Mouse (Mus musculus) liver, postnatal 0 days (tissue): Measurements from ENCODE around the gene Fbxo47. TPM values are rescaled to one million over a fixed set of nuclear protein-coding genes. Genes with fewer than 3 reads are reported as not detected.

ENCODE experiments used
- ATAC-seq: fragments of 200-750 bp; cut with Nextera tagmentation; 2 replicates; pipeline ENCODE4 v1.8.0; 2017; ENCODE audit warnings: mild to moderate bottlenecking, moderate library complexity
- DNase-seq: peaks from one replicate; pipeline ENCODE4 v3.0.0-alpha.2; 2016
- H3K27ac ChIP-seq: fragments of 300-500 bp; sonication (generic); 2 replicates; pipeline ENCODE4 v1.5.1; 2014; ENCODE audit warnings: antibody characterized with exemption, moderate library complexity, mild to moderate bottlenecking, low read depth
- H3K27me3 ChIP-seq: fragments of 300-500 bp; sonication (generic); 2 replicates; pipeline ENCODE4 v1.6.1; 2014; ENCODE audit warnings: low read length, control low read depth, mixed read lengths; ENCODE audit not compliant: insufficient read depth
- H3K36me3 ChIP-seq: fragments of 300-500 bp; sonication (generic); replicated peaks from 2 replicates; pipeline ENCODE4 v1.6.1; 2014; ENCODE audit warnings: mild to moderate bottlenecking, control low read depth, low read length, moderate library complexity, mixed read lengths; ENCODE audit not compliant: insufficient read depth
- H3K4me1 ChIP-seq: fragments of 300-500 bp; sonication (generic); 2 replicates; pipeline ENCODE4 v1.6.1; 2014; ENCODE audit warnings: antibody characterized with exemption, mild to moderate bottlenecking, control low read depth; ENCODE audit not compliant: insufficient read depth
- H3K4me2 ChIP-seq: fragments of 300-500 bp; sonication (generic); 2 replicates; pipeline ENCODE4 v1.6.1; 2014; ENCODE audit warnings: low read depth, mild to moderate bottlenecking, low read length, moderate library complexity, mixed read lengths
- H3K4me3 ChIP-seq: fragments of 300-500 bp; sonication (generic); 2 replicates; pipeline ENCODE4 v1.5.1; 2014; ENCODE audit warnings: low read depth, low read length
- H3K9ac ChIP-seq: fragments of 300-500 bp; sonication (generic); replicated peaks from 2 replicates; pipeline ENCODE4 v1.6.1; 2014; ENCODE audit warnings: mild to moderate bottlenecking, moderate library complexity
- H3K9me3 ChIP-seq: fragments of 300-500 bp; sonication (generic); 2 replicates; pipeline ENCODE4 v1.6.1; 2016; ENCODE audit warnings: mild to moderate bottlenecking, control low read depth, low read length, mixed read lengths
- CTCF ChIP-seq: sonication (generic); IDR thresholded peaks from 2 replicates; pipeline ENCODE4 v1.5.1; 2016; ENCODE audit warnings: antibody characterized with exemption, low read depth
- EP300 ChIP-seq: IDR thresholded peaks from 2 replicates; pipeline ENCODE4 v1.6.1; 2016; ENCODE audit warnings: antibody characterized with exemption, low read depth, mild to moderate bottlenecking
- WGBS: fragments of 180-500 bp; shearing (Covaris S2); extraction: QIAGEN DNeasy Blood & Tissue Kit; methylation state at CpG from one replicate; pipeline ENCODE4 v1.1.7; 2014; ENCODE audit not compliant: insufficient replicate concordance; 5-methylcytosine and 5-hydroxymethylcytosine counted together
- polyA plus RNA-seq: library from polyadenylated mRNA; unstranded; fragments of >200 nt; fragmentation: Nextera tagmentation; extraction: Ambion mirVana; gene quantifications from 2 replicates; pipeline ENCODE4 v1.2.1, GENCODE M21; 2015

Gene Fbxo47
- polyA plus RNA-seq, 1 experiment from 2014 or later = 0.26 TPM

- H3K9me3 ChIP-seq = no peaks in the 10 kb centered on the region
- ATAC-seq = no peak
- H3K4me1 ChIP-seq = peaks cover 35% of the 10 kb centered on the region
- 37% methylated on average over 7 of the region's 7 CpGs for WGBS
- H3K36me3 ChIP-seq = peaks cover 39% of the 10 kb centered on the region
- no peaks in the 10 kb centered on the region for H3K27me3 ChIP-seq
- H3K4me3 ChIP-seq = no peak overlapping the region
- DNase-seq = peak; percentile 29
- 0 out of 2 replicates have a peak overlapping the region, but pooled peaks have one; percentile 26 for H3K4me2 ChIP-seq
- H3K27ac ChIP-seq = peak overlapping the region; percentile 74
- no peak for TF ChIP-seq CTCF
- 0 out of 2 replicates have a peak overlapping the region, but pooled peaks have one; percentile 7 for H3K9ac ChIP-seq
Observed at GRCm38 (mm10) chr11:97826414-97826813, 57.5 kb downstream of the Fbxo47 start.

- Histone ChIP-seq H3K9ac (0 out of 2 replicates have a peak overlapping the region, but pooled peaks have one; percentile 7), H3K4me2 (0 out of 2 replicates have a peak overlapping the region, but pooled peaks have one; percentile 26), H3K27me3 (no peaks in the 10 kb centered on the region), H3K9me3 (no peaks in the 10 kb centered on the region), H3K36me3 (peaks cover 39% of the 10 kb centered on the region), H3K27ac (peak overlapping the region; percentile 74), H3K4me1 (peaks cover 40% of the 10 kb centered on the region), H3K4me3 (no peak overlapping the region)
- DNase-seq (peak; percentile 12), ATAC-seq (no peak)
- no peak for TF ChIP-seq EP300
- no peak for TF ChIP-seq CTCF
- WGBS = 37% methylated on average over 7 of the region's 9 CpGs
Observed at GRCm38 (mm10) chr11:97825971-97826370, 58.0 kb downstream of the Fbxo47 start.

DNA sequence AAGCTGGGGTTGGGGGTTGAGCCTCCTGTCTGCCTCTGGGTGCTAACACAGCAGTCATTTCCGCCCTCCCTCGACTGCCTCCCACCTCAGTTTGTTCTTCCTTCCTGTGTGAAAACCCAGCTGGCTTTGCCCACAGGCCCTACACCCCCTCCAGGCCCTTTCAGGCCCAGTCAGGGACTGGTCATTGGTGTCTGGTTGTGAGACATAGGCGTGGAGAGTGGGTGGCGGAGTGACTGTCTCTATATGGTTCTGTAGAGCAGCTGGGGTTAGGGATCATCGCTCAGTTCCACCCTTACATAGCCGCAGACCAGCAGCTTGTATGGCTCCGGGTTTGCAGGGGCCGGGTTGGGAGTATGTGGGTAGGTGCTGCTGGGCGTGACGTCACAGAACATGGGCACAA is 58.7 kb downstream of the Fbxo47 start:
- H3K4me1 ChIP-seq = peaks cover 46% of the 10 kb centered on the region
- H3K9me3 ChIP-seq = no peaks in the 10 kb centered on the region

DNA sequence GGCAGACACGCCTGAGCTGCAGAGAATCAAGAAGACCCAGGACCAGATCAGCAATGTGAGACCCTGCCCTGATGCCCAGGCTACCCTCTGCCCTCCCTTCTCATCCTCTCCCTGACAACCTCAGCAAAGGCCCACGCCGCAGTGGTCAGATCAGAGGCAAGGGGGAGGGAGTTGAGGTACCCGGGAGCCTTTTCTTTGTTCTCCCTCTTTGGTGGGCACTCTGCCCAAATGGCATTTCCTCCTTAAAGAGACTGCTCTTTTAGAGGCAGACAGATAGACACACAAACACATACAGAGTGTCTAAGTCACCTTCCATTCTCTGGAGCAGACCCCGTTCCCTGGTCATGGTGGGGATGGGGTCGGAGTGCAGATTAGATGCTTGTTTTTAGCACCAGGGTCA is 59.1 kb downstream of the Fbxo47 start:
- peak; percentile 12 for DNase-seq

More for the DNA sequence above, 58.7 kb downstream of the Fbxo47 start:
- Histone ChIP-seq H3K4me3 (no peak overlapping the region), H3K36me3 (peaks cover 39% of the 10 kb centered on the region), H3K27me3 (no peaks in the 10 kb centered on the region), H3K4me2 (0 out of 2 replicates have a peak overlapping the region, but pooled peaks have one; percentile 26), H3K9ac (no peak overlapping the region), H3K27ac (peak overlapping the region; percentile 60)
- TF ChIP-seq CTCF (no peak), EP300 (no peak)
- WGBS = 57% methylated on average over 10 of the region's 10 CpGs
- ATAC-seq (no peak), DNase-seq (peak; percentile 22)

DNA sequence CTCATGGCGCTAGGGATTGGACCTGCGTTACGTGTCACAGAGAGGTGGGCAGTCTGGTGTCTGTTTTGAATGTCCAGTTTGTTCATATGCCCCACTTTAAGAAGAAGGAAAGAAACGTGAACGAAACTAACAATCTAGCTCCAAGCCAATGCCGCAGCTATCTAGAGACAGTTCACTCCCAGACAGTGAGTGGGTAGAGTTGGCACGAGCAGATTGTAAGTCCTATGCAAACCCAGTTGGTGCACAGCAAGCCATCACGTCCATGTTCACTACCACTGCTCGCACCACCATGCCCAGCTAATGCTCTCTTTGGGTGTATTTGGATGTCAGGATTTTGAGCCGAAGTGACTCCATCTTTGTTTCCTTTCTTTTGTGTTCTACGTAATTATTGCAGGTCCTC is 59.8 kb downstream of the Fbxo47 start:
- H3K27me3 ChIP-seq = no peaks in the 10 kb centered on the region
- ATAC-seq = no peak
- peak overlapping the region; percentile 7; the same call in 1 of the 2 replicates for H3K27ac ChIP-seq
- WGBS = 85% methylated on average over 11 of the region's 11 CpGs
- H3K9ac ChIP-seq = no peak overlapping the region
- H3K4me1 ChIP-seq = peaks cover 50% of the 10 kb centered on the region
- H3K36me3 ChIP-seq = peaks cover 34% of the 10 kb centered on the region
- no peak overlapping the region for H3K4me2 ChIP-seq
- no peak overlapping the region for H3K4me3 ChIP-seq
- no peaks in the 10 kb centered on the region for H3K9me3 ChIP-seq
- no peak for TF ChIP-seq EP300
- TF ChIP-seq CTCF = no peak
- DNase-seq = no peak

More for the DNA sequence above, 59.1 kb downstream of the Fbxo47 start:
- H3K4me1 ChIP-seq = peaks cover 49% of the 10 kb centered on the region
- H3K4me2 ChIP-seq = 0 out of 2 replicates have a peak overlapping the region, but pooled peaks have one; percentile 18
- peaks cover 39% of the 10 kb centered on the region for H3K36me3 ChIP-seq
- H3K27me3 ChIP-seq = no peaks in the 10 kb centered on the region
- peak overlapping the region; percentile 60 for H3K27ac ChIP-seq
- no peaks in the 10 kb centered on the region for H3K9me3 ChIP-seq
- H3K9ac ChIP-seq = no peak overlapping the region
- WGBS = 50% methylated on average over 6 of the region's 6 CpGs
- TF ChIP-seq CTCF (no peak), EP300 (no peak)
- ATAC-seq = no peak
- no peak overlapping the region for H3K4me3 ChIP-seq

DNA sequence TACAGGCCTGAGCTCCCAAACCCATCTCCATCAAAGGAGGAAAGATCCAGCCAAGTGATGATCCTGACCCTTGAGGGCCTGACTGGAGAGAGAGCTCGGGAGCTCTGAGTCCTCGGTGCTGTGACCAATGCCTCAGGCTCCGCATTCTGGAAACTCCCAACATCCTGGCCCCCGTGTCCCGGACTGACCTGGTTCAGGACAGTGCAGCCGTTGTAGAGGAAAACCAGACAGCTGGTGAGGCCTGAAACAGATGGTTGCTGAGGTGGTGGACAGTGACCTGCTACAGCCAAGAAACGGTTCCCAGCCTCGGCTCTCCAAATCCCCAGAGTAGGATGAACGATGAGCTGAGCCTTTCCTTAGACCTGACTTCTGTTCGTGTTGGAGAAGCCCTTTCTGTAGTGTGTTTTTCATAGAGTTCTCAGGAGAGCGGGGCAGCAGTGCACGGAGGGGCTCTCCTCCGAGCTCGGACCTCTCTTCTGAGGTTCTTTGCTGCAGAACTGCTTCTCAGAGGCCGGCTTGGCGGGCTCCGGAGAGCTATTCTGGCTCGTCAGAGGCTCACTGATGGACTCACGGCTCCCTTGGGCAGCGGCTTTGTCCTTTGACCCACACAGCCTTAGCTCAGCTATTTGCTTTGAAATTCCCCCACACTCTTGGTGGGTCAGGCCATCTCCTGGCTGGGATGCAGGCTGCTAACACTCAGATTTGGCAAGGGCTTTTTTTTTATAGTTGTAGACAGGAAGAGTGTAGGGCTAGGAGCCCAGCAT is 60.9 kb downstream of the Fbxo47 start:
- TF ChIP-seq EP300 (no peak), CTCF (no peak)
- DNase-seq (peak; percentile 35), ATAC-seq (no peak)
- Histone ChIP-seq H3K4me2 (no peak overlapping the region), H3K9me3 (no peaks in the 10 kb centered on the region), H3K27me3 (no peaks in the 10 kb centered on the region), H3K4me3 (no peak overlapping the region), H3K9ac (no peak overlapping the region), H3K4me1 (peaks cover 57% of the 10 kb centered on the region), H3K36me3 (peaks cover 30% of the 10 kb centered on the region), H3K27ac (peak overlapping the region; percentile 62)
- 72% methylated on average over 20 of the region's 20 CpGs for WGBS
